Mouse (Mus musculus) C2C12 (cell line): ENCODE results near the gene Fra10ac1. TPM values are rescaled to one million over a fixed set of nuclear protein-coding genes. Genes with fewer than 3 reads are reported as not detected.

Experiments used
- H3K27me3 ChIP-seq: one replicate; pipeline ENCODE4 v1.6.1; 2011; ENCODE audit not compliant: control insufficient read depth, insufficient read depth, insufficient read length
- H3K36me3 ChIP-seq: one replicate; pipeline ENCODE4 v1.6.1; 2011; ENCODE audit not compliant: control insufficient read depth, insufficient read depth
- H3K4me3 ChIP-seq: one replicate; pipeline ENCODE4 v1.5.1; 2011; ENCODE audit warnings: mild to moderate bottlenecking, control low read depth; ENCODE audit not compliant: poor library complexity, insufficient read depth, severe bottlenecking
- H3K79me2 ChIP-seq: one replicate; pipeline ENCODE4 v1.6.1; 2011; ENCODE audit not compliant: control insufficient read depth, insufficient read depth
- H3K79me3 ChIP-seq: one replicate; pipeline ENCODE4 v1.6.1; 2011; ENCODE audit warnings: low read depth, control low read depth
- H3ac ChIP-seq: one replicate; pipeline ENCODE3; 2011; ENCODE audit warnings: low read depth; ENCODE audit not compliant: control insufficient read depth, insufficient read length
- CEBPB ChIP-seq: IDR thresholded peaks from one replicate; pipeline ENCODE4 v1.6.1; 2011; ENCODE audit warnings: low read depth, mild to moderate bottlenecking, control low read depth, moderate library complexity
- CTCF ChIP-seq: IDR thresholded peaks from one replicate; pipeline ENCODE4 v1.5.1; 2011; ENCODE audit not compliant: control insufficient read depth, insufficient read depth, insufficient read length
- FOSL1 ChIP-seq: IDR thresholded peaks from one replicate; pipeline ENCODE4 v1.8.0; 2011; ENCODE audit warnings: mild to moderate bottlenecking, low read length; ENCODE audit not compliant: poor library complexity, insufficient read depth, severe bottlenecking
- MAX ChIP-seq: IDR thresholded peaks from one replicate; pipeline ENCODE4 v1.6.1; 2011; ENCODE audit warnings: mild to moderate bottlenecking, control low read depth
- MYOD1 ChIP-seq: IDR thresholded peaks from one replicate; pipeline ENCODE4 v1.6.1; 2011; ENCODE audit warnings: low read depth; ENCODE audit not compliant: control insufficient read depth, insufficient read length
- MYOG ChIP-seq: IDR thresholded peaks from one replicate; pipeline ENCODE4 v1.6.1; 2011; ENCODE audit not compliant: control insufficient read depth, insufficient read length; ENCODE audit errors: extremely low read depth
- USF1 ChIP-seq: IDR thresholded peaks from one replicate; pipeline ENCODE4 v1.6.1; 2011; ENCODE audit warnings: low read depth, mild to moderate bottlenecking, control low read depth, moderate library complexity
- polyA plus RNA-seq: library from polyadenylated mRNA; unstranded; fragments of >200 nt; fragmentation: generic; extraction: Trizol; gene quantifications from one replicate; pipeline ENCODE4 v1.2.1, GENCODE M21; 2012; ENCODE audit warnings: missing spikeins

Gene Fra10ac1
- polyA plus RNA-seq, 1 experiment: 4.6 TPM

- TF ChIP-seq CTCF (no peak), MYOD1 (no peak), MYOG (no peak), CEBPB (no peak), FOSL1 (no peak), USF1 (no peak), MAX (no peak)
- Histone ChIP-seq H3K79me2 (no peaks in the 10 kb centered on the region), H3K36me3 (no peaks in the 10 kb centered on the region), H3K4me3 (no peak overlapping the region), H3K79me3 (no peaks in the 10 kb centered on the region), H3K27me3 (no peaks in the 10 kb centered on the region), H3ac (no peak overlapping the region)
These were observed 80.2 kb downstream of the Fra10ac1 start for GRCm38 (mm10) chr19:38143540-38144271.

Other genes with a start within 250 kb of the Fra10ac1 start
- gene Myof, start 180.6 kb downstream of the Fra10ac1 start, polyA plus RNA-seq: 125 TPM
- gene Cep55, start 169.1 kb downstream of the Fra10ac1 start, polyA plus RNA-seq: 11.7 TPM
- not detected for gene Ffar4, start 127.1 kb downstream of the Fra10ac1 start, polyA plus RNA-seq
- gene Rbp4, start 98.9 kb downstream of the Fra10ac1 start, polyA plus RNA-seq: 0.35 TPM
- not detected for gene Pde6c, start 91.4 kb downstream of the Fra10ac1 start, polyA plus RNA-seq
- gene Lgi1, start 40.4 kb upstream of the Fra10ac1 start, polyA plus RNA-seq: not detected
- gene Slc35g1, start 171.8 kb upstream of the Fra10ac1 start, polyA plus RNA-seq: 0.18 TPM